Mouse (Mus musculus) mature B cell (primary cell): ENCODE results near the gene Gm4312.
"Not testable (repeated sequence)": the region's sequence is repeated elsewhere in the genome, so short reads cannot be mapped to it uniquely, and the experiment has no call there.

Experiments
- in situ Hi-C: fragments of 300-500 bp; cut with MboI; formaldehyde crosslinking; loops from 2 replicates; pipeline ENCODE4 v1.14.3; 2019

Gene Gm4312

GRCm38 (mm10) chr10:100382460-100382859, at the start of gene Gm4312:
TSS of gene Gm4312 (minus strand) at chr10:100382560.
- in situ Hi-C loops: not testable (repeated sequence)

GRCm38 (mm10) chr10:100427592-100427991, 45.2 kb upstream of the Gm4312 start:
- in situ Hi-C loops: no loop called here

- in situ Hi-C loops: no loop called here
These were observed 33.2 kb upstream of the Gm4312 start for GRCm38 (mm10) chr10:100415566-100415965.

- in situ Hi-C loops: not testable (repeated sequence)
These were observed 19.9 kb upstream of the Gm4312 start for GRCm38 (mm10) chr10:100402301-100402700.

GRCm38 (mm10) chr10:100361038-100361437, 21.3 kb downstream of the Gm4312 start, which contains the start of gene Gm4307:
TSS of gene Gm4307 (plus strand) at chr10:100361338.
- in situ Hi-C loops: not testable (repeated sequence)

GRCm38 (mm10) chr10:100356841-100357240, 25.5 kb downstream of the Gm4312 start:
- in situ Hi-C loops: not testable (repeated sequence)

- in situ Hi-C loops: not testable (repeated sequence)
These were observed 31.6 kb downstream of the Gm4312 start, which contains the start of gene Gm4305 for GRCm38 (mm10) chr10:100350793-100351192. TSS of gene Gm4305 (plus strand) at chr10:100351093.

- in situ Hi-C loops: not testable (repeated sequence)
These were observed 36.7 kb downstream of the Gm4312 start, which contains the start of gene Gm4303 for GRCm38 (mm10) chr10:100345672-100346071. TSS of gene Gm4303 (plus strand) at chr10:100345972.

GRCm38 (mm10) chr10:100340536-100340935, 41.8 kb downstream of the Gm4312 start, which contains the start of gene Gm4302:
TSS of gene Gm4302 (plus strand) at chr10:100340836.
- in situ Hi-C loops: not testable (repeated sequence)

- in situ Hi-C loops: not testable (repeated sequence)
These were observed 47.0 kb downstream of the Gm4312 start, which contains the start of gene Gm4301 for GRCm38 (mm10) chr10:100335376-100335775. TSS of gene Gm4301 (plus strand) at chr10:100335676.
